Mouse (Mus musculus): ENCODE measurements around the gene Ptov1. TPM values are rescaled to one million over a fixed set of nuclear protein-coding genes. Genes with fewer than 3 reads are reported as not detected.

Gene Ptov1
- polyA plus RNA-seq, 1 experiment from 2014 or later, result 398 TPM

DNA sequence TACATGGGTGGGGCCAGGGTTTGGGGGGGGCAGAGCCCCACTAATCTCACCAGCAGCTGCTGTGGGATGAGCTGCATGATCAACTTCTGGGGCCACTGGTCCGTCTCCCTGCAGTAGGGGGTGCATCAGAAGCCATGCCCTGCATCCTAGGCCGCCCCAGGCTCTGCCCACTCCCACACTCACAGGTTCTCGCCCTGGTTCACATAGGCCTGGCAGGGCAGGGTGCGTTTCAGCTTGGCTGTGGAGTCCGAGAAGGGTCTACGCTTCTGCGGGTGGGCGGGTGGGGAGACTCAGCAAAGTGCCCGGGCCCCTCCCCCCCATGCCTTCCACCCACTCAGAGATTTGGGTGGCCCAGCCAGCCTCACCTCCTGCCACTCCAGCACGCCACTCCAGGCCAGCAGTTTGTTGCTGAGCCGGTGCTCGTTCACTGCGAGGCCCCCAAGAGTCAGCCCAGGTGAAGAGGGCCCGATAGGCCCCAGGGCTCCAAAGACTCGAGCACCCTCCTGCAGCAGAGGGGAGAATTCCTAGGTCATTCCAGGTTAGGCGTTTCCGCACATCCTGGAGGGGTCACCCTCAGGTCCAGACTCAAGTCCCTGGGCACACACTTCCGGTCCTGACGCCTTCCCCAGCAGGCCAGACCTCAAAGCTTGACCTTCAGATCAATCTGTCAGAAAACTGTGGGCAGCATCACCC is 2.4 kb downstream of the Ptov1 start:
- peak overlapping the region; percentile 95 for H3K4me2 ChIP-seq (ENCODE audit: low read depth, low read length)
- no peaks in the 10 kb centered on the region for H3K27me3 ChIP-seq (replicated peaks; ENCODE audit: control insufficient read depth, insufficient read depth, low read length)
- H3K36me3 ChIP-seq (ENCODE audit: control insufficient read depth, insufficient read depth, low read length), result peaks cover 49% of the 10 kb centered on the region
- H3K27ac ChIP-seq (replicated peaks; ENCODE audit: low read depth, low read length), result peak overlapping the region; percentile 67; the same call in 1 of the 2 replicates
- no peak for ATAC-seq (ENCODE audit: low read depth)
- no peaks in the 10 kb centered on the region for H3K9me3 ChIP-seq (ENCODE audit: control insufficient read depth, low read length)
- peak overlapping the region; percentile 100 for H3K4me3 ChIP-seq (ENCODE audit: low read depth, low read length)
- peak overlapping the region; percentile 100 for H3K9ac ChIP-seq (ENCODE audit: low read depth, low read length)
- 59% methylated on average over 15 of the region's 19 CpGs for WGBS
- no peak for DNase-seq (ENCODE audit: low spot score)
- H3K4me1 ChIP-seq (ENCODE audit: control insufficient read depth, insufficient read depth, low read length), result peaks cover 32% of the 10 kb centered on the region

GRCm38 (mm10) chr7:44866276-44867009 is 3.1 kb downstream of the Ptov1 start:
- H3K4me3 ChIP-seq (ENCODE audit: low read depth, low read length), result peak overlapping the region; percentile 21
- 51% methylated on average over 12 of the region's 15 CpGs for WGBS
- no peaks in the 10 kb centered on the region for H3K9me3 ChIP-seq (ENCODE audit: control insufficient read depth, low read length)
- no peaks in the 10 kb centered on the region for H3K27me3 ChIP-seq (replicated peaks; ENCODE audit: control insufficient read depth, insufficient read depth, low read length)
- peak overlapping the region; percentile 67 for H3K27ac ChIP-seq (replicated peaks; ENCODE audit: low read depth, low read length)
- peak overlapping the region; percentile 95 for H3K4me2 ChIP-seq (ENCODE audit: low read depth, low read length)
- DNase-seq (ENCODE audit: low spot score) (peak; percentile 79), ATAC-seq (ENCODE audit: low read depth) (no peak)
- H3K4me1 ChIP-seq (ENCODE audit: control insufficient read depth, insufficient read depth, low read length), result peaks cover 32% of the 10 kb centered on the region
- peaks cover 56% of the 10 kb centered on the region for H3K36me3 ChIP-seq (ENCODE audit: control insufficient read depth, insufficient read depth, low read length)
- H3K9ac ChIP-seq (ENCODE audit: low read depth, low read length), result peak overlapping the region; percentile 100

DNA sequence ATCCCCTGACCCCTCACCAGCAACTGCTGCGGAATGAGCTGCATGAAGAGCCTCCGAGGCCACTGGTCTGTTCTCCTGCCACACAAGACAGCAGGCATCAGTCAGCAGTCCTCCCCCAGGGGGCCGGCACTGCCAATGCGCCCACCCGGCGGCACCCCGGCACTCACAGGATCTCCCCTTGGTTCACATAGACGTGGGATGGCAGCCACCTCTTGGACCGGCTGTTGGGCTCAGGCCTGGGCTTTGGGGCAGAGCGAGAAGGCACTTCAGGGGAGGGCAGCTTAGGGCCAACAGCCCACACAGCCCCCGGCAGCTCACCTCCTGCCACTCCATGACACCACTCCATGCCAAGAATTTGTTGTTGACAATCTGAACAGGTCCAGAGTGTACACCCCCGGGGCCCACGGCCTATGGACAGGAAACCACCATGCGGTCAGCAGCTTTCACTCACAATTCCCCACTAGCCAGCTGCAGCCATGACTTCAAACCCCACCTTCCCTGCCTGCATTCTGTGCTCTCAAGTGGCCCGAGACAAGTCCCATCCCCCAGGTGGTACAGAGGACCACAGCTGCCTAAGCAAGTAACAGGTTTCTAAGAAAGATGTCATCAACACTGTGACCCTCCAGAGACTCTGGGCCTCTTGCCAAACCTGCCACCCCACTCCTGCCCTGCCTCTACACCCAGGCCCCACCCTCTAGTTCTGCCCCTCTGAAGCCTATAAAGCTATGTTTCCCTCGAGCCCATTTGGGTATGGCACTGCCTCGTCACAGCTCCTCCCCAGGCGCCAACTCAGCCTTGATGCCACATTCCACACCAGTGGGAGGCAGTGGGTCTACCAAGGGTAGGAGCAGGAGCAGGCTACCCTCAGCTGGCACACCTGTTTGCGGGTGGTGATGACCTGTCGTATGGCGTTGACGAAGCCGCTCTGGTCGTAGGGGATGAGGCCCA is 4.7 kb downstream of the Ptov1 start:
- H3K27me3 ChIP-seq (replicated peaks; ENCODE audit: control insufficient read depth, insufficient read depth, low read length), result no peaks in the 10 kb centered on the region
- H3K9ac ChIP-seq (ENCODE audit: low read depth, low read length), result peak overlapping the region; percentile 8; the same call in 1 of the 2 replicates
- DNase-seq (ENCODE audit: low spot score), result peak; percentile 35
- H3K36me3 ChIP-seq (ENCODE audit: control insufficient read depth, insufficient read depth, low read length), result peaks cover 60% of the 10 kb centered on the region
- H3K4me3 ChIP-seq (ENCODE audit: low read depth, low read length), result no peak overlapping the region
- H3K4me2 ChIP-seq (ENCODE audit: low read depth, low read length), result no peak overlapping the region
- ATAC-seq (ENCODE audit: low read depth), result no peak
- WGBS, result 80% methylated on average over 21 of the region's 24 CpGs
- H3K9me3 ChIP-seq (ENCODE audit: control insufficient read depth, low read length), result no peaks in the 10 kb centered on the region
- peaks cover 26% of the 10 kb centered on the region for H3K4me1 ChIP-seq (ENCODE audit: control insufficient read depth, insufficient read depth, low read length)
- H3K27ac ChIP-seq (replicated peaks; ENCODE audit: low read depth, low read length), result no peak overlapping the region

GRCm38 (mm10) chr7:44863982-44864494 is 5.5 kb downstream of the Ptov1 start:
- no peak overlapping the region for H3K4me3 ChIP-seq (ENCODE audit: low read depth, low read length)
- H3K4me2 ChIP-seq (ENCODE audit: low read depth, low read length), result no peak overlapping the region
- DNase-seq (ENCODE audit: low spot score) (no peak), ATAC-seq (ENCODE audit: low read depth) (no peak)
- no peaks in the 10 kb centered on the region for H3K27me3 ChIP-seq (replicated peaks; ENCODE audit: control insufficient read depth, insufficient read depth, low read length)
- H3K27ac ChIP-seq (replicated peaks; ENCODE audit: low read depth, low read length), result no peak overlapping the region
- H3K9ac ChIP-seq (ENCODE audit: low read depth, low read length), result no peak overlapping the region
- WGBS, result 85% methylated on average over 10 of the region's 11 CpGs
- peaks cover 26% of the 10 kb centered on the region for H3K4me1 ChIP-seq (ENCODE audit: control insufficient read depth, insufficient read depth, low read length)
- H3K36me3 ChIP-seq (ENCODE audit: control insufficient read depth, insufficient read depth, low read length), result peaks cover 63% of the 10 kb centered on the region
- H3K9me3 ChIP-seq (ENCODE audit: control insufficient read depth, low read length), result no peaks in the 10 kb centered on the region

GRCm38 (mm10) chr7:44863210-44863609 is 6.4 kb downstream of the Ptov1 start:
- H3K27ac ChIP-seq (replicated peaks; ENCODE audit: low read depth, low read length), result no peak overlapping the region
- no peak overlapping the region for H3K4me2 ChIP-seq (ENCODE audit: low read depth, low read length)
- no peaks in the 10 kb centered on the region for H3K9me3 ChIP-seq (ENCODE audit: control insufficient read depth, low read length)
- DNase-seq (ENCODE audit: low spot score), result no peak
- H3K4me1 ChIP-seq (ENCODE audit: control insufficient read depth, insufficient read depth, low read length), result peaks cover 29% of the 10 kb centered on the region
- WGBS, result 87% methylated on average over 14 of the region's 14 CpGs
- H3K4me3 ChIP-seq (ENCODE audit: low read depth, low read length), result no peak overlapping the region
- ATAC-seq (ENCODE audit: low read depth), result no peak
- no peaks in the 10 kb centered on the region for H3K27me3 ChIP-seq (replicated peaks; ENCODE audit: control insufficient read depth, insufficient read depth, low read length)
- no peak overlapping the region for H3K9ac ChIP-seq (ENCODE audit: low read depth, low read length)
- H3K36me3 ChIP-seq (ENCODE audit: control insufficient read depth, insufficient read depth, low read length), result peaks cover 63% of the 10 kb centered on the region

DNA sequence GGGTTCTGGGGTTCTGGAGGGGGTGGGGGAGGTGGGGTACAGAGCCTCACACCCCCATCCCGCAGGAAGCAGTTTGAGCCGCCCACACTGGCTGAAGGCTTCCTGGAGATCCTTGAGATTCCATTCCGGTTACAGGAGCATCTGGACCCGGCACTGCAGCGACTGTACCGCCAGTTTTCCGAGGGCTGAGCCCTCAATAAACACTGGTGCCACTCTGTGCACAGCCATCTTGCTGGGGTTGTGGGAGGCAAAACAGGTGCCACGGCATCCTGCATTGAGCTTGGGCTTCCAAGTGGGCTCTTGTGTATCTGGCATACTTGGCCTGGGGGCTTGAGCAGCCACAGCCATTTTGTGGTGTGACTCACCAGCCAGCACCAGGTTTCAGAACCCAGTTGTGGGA is 7.2 kb downstream of the Ptov1 start:
- Histone ChIP-seq H3K27me3 (replicated peaks; ENCODE audit: control insufficient read depth, insufficient read depth, low read length) (no peaks in the 10 kb centered on the region), H3K4me3 (ENCODE audit: low read depth, low read length) (no peak overlapping the region), H3K36me3 (ENCODE audit: control insufficient read depth, insufficient read depth, low read length) (peaks cover 63% of the 10 kb centered on the region), H3K4me1 (ENCODE audit: control insufficient read depth, insufficient read depth, low read length) (peaks cover 26% of the 10 kb centered on the region), H3K9ac (ENCODE audit: low read depth, low read length) (no peak overlapping the region), H3K4me2 (ENCODE audit: low read depth, low read length) (no peak overlapping the region), H3K9me3 (ENCODE audit: control insufficient read depth, low read length) (no peaks in the 10 kb centered on the region), H3K27ac (replicated peaks; ENCODE audit: low read depth, low read length) (no peak overlapping the region)
- no peak for DNase-seq (ENCODE audit: low spot score)
- ATAC-seq (ENCODE audit: low read depth), result no peak
- WGBS, result 79% methylated on average over 8 of the region's 8 CpGs

GRCm38 (mm10) chr7:44861429-44861816 is 8.2 kb downstream of the Ptov1 start:
- DNase-seq (ENCODE audit: low spot score) (no peak), ATAC-seq (ENCODE audit: low read depth) (no peak)
- peaks cover 56% of the 10 kb centered on the region for H3K36me3 ChIP-seq (ENCODE audit: control insufficient read depth, insufficient read depth, low read length)
- no peak overlapping the region for H3K4me3 ChIP-seq (ENCODE audit: low read depth, low read length)
- no peaks in the 10 kb centered on the region for H3K27me3 ChIP-seq (replicated peaks; ENCODE audit: control insufficient read depth, insufficient read depth, low read length)
- no peak overlapping the region for H3K4me2 ChIP-seq (ENCODE audit: low read depth, low read length)
- H3K4me1 ChIP-seq (ENCODE audit: control insufficient read depth, insufficient read depth, low read length), result peaks cover 20% of the 10 kb centered on the region
- 84% methylated on average over 14 of the region's 14 CpGs for WGBS
- no peak overlapping the region; the same call in 1 of the 2 replicates for H3K27ac ChIP-seq (replicated peaks; ENCODE audit: low read depth, low read length)
- H3K9me3 ChIP-seq (ENCODE audit: control insufficient read depth, low read length), result no peaks in the 10 kb centered on the region
- H3K9ac ChIP-seq (ENCODE audit: low read depth, low read length), result no peak overlapping the region

Data from embryonic facial prominence, embryonic 14.5 days (tissue).